13 mouse cellular contexts compared by ENCODE assay signal in the genomic region with DNA sequence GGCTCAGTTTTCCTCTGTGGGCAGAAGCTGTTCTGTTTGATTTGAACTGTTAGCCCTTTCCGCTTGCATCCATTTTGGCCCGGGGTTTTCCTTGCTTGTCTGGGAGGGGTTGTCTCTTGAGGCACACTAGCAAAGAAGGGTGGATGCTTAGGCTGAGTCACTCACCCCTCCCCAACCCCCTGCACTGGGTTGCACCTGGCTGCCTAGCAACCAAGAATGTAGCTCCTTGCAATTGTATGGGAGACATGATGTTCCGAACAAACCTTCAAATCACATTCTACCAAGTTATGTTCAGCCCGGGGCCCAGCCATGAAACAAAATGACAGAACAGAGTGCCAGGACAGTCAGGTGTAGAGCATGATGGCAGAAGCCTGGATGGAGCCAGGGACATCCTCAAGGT.
DNase-seq lines count a peak whose midpoint lies in the region.
"Had no signal": no experiment of that assay in that cellular context is flagged by ENCODE, and none has a peak within 500 bp of the region (broad histone marks: within the 10 kb centered on the region; RNA-seq: fewer than 3 reads in every experiment).

No protein-coding gene starts in this region.

- peak; percentile 36 to 40 for DNase-seq in frontal cortex, postnatal 10 days (ENCODE audit: low spot score in 2 of 2)
- no peak for DNase-seq in frontal cortex, postnatal 25 days (ENCODE audit: low spot score in 2 of 2)
- DNase-seq in left cerebral cortex, adult 11 months (ENCODE audit: low spot score), result peak; percentile 46
- DNase-seq in left cerebral cortex, postnatal 36 days (ENCODE audit: low spot score in 2 of 2), result no peak
- DNase-seq in right cerebral cortex, adult 18-20 months, result peak; percentile 63
- no peak for DNase-seq in right cerebral cortex, postnatal 4 days
- no peak for DNase-seq in heart, postnatal 10 days
- DNase-seq: adrenal gland, postnatal 25 days; cerebellum, adult 8-10 months; gastrocnemius, postnatal 36 days; kidney, adult 18-20 months; liver, postnatal 0 days; lung, postnatal 14 days had no signal

- intact Hi-C loops in left cerebral cortex, postnatal 36 days (cut with DNase I), result loop anchor here (10.0 kb wide), 1 partner anchor 247 kb away; no protein-coding TSS in a partner anchor
- intact Hi-C loops in heart, postnatal 10 days (cut with DNase I), result no loop called here

Comparison
In these comparisons a context has a peak if more than half of its experiments do, and no peak if none do; other contexts are left out.
1. DNase-seq: peak in frontal cortex, postnatal 10 days (2 of 2), left cerebral cortex, adult 11 months (single experiment) and right cerebral cortex, adult 18-20 months (single experiment); none in frontal cortex, postnatal 25 days (0 of 2), left cerebral cortex, postnatal 36 days (0 of 2), right cerebral cortex, postnatal 4 days (single experiment) and heart, postnatal 10 days (0 of 2).